Mouse (Mus musculus): Measurements from ENCODE around the gene Bloc1s5. TPM values are rescaled to one million over a fixed set of nuclear protein-coding genes. Genes with fewer than 3 reads are reported as not detected.

Bloc1s5 gene
- polyA plus RNA-seq, 1 experiment from 2014 or later, result 10.2 TPM

DNA sequence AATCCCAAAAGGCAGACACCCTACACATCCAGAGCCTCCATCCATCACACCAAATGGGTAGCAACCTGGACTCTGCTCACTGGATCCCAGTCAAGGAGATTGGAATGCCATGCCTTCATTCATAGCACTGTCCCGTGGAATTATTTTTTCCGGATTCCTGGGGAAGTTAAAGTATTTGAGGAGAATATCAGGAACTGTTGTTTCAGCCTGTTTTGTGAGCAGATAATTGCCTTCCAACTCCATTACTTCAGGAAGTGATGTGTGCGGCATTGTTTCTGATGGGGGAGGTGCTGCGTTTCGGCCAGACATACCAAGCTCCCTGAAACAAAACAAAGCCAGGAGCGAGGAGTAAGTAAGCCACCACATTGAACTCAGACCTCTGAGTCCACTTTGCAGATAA is 41.8 kb downstream of the Bloc1s5 start:
- Histone ChIP-seq H3K4me1 (ENCODE audit: control insufficient read depth, low read depth, low read length) (no peaks in the 10 kb centered on the region), H3K4me3 (ENCODE audit: low read depth, low read length) (no peak overlapping the region), H3K9me3 (replicated peaks; ENCODE audit: control insufficient read depth, low read length) (no peaks in the 10 kb centered on the region), H3K4me2 (ENCODE audit: low read depth, low read length) (no peak overlapping the region), H3K36me3 (ENCODE audit: control insufficient read depth, insufficient read depth) (no peaks in the 10 kb centered on the region), H3K27ac (ENCODE audit: low read length) (no peak overlapping the region), H3K27me3 (ENCODE audit: control insufficient read depth, insufficient read depth, low read depth, low read length) (no peaks in the 10 kb centered on the region), H3K9ac (ENCODE audit: low read depth, low read length) (no peak overlapping the region)
- WGBS (ENCODE audit: insufficient replicate concordance), result 12% methylated on average over 6 of the region's 6 CpGs
- no peak for ATAC-seq (ENCODE audit: low read depth)

DNA sequence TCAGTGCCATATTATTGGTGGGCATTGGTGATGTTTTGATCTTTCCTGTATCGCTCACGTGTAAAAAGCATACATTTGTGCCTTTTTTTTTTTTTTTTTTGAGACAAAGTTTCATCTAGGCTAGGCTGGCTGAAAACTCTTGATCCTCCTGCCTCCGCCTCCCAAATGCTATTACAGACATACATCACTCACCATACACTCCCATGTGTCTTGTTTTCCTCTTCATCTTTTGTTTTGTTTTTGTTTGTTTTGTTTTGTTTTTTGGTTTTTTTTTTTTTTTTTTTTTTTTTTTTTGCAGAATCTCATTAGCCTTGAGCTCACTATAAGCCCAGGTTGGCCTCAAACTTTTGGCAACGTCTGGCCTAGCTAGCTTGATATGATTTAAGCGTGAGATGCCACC is 47.6 kb downstream of the Bloc1s5 start:
- WGBS (ENCODE audit: insufficient replicate concordance), result 73% methylated on average over 5 of the region's 5 CpGs
- no peak overlapping the region for H3K4me2 ChIP-seq (ENCODE audit: low read depth, low read length)
- H3K9me3 ChIP-seq (replicated peaks; ENCODE audit: control insufficient read depth, low read length), result no peaks in the 10 kb centered on the region
- no peaks in the 10 kb centered on the region for H3K36me3 ChIP-seq (ENCODE audit: control insufficient read depth, insufficient read depth)
- no peak overlapping the region for H3K27ac ChIP-seq (ENCODE audit: low read length)
- no peaks in the 10 kb centered on the region for H3K4me1 ChIP-seq (ENCODE audit: control insufficient read depth, low read depth, low read length)
- no peak overlapping the region for H3K4me3 ChIP-seq (ENCODE audit: low read depth, low read length)
- no peak overlapping the region for H3K9ac ChIP-seq (ENCODE audit: low read depth, low read length)
- ATAC-seq (ENCODE audit: low read depth), result no peak
- no peaks in the 10 kb centered on the region for H3K27me3 ChIP-seq (ENCODE audit: control insufficient read depth, insufficient read depth, low read depth, low read length)

DNA sequence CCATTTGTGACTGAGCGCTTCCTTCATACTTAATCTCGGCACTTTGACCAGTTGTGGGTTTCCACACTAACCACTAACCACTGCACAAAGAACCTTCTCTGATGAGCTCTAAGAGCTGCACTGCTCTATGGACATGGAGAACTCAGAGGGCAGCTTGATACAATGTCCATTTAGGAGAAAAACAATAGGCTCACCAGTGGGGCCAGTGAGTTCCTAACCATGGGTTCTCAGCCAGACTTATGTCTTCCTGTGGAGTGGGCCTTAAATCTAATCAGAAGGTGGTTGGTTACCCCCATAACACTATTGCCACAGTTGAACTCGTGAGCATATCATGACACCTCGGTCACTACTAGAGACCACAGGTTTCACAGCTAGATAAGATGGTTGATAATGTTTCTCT is 48.5 kb downstream of the Bloc1s5 start:
- Histone ChIP-seq H3K9me3 (replicated peaks; ENCODE audit: control insufficient read depth, low read length) (no peaks in the 10 kb centered on the region), H3K4me2 (ENCODE audit: low read depth, low read length) (no peak overlapping the region), H3K27me3 (ENCODE audit: control insufficient read depth, insufficient read depth, low read depth, low read length) (no peaks in the 10 kb centered on the region), H3K27ac (ENCODE audit: low read length) (no peak overlapping the region), H3K9ac (ENCODE audit: low read depth, low read length) (no peak overlapping the region), H3K4me1 (ENCODE audit: control insufficient read depth, low read depth, low read length) (no peaks in the 10 kb centered on the region), H3K4me3 (ENCODE audit: low read depth, low read length) (no peak overlapping the region), H3K36me3 (ENCODE audit: control insufficient read depth, insufficient read depth) (no peaks in the 10 kb centered on the region)
- no peak for ATAC-seq (ENCODE audit: low read depth)
- 46% methylated on average over 4 of the region's 4 CpGs for WGBS (ENCODE audit: insufficient replicate concordance)

DNA sequence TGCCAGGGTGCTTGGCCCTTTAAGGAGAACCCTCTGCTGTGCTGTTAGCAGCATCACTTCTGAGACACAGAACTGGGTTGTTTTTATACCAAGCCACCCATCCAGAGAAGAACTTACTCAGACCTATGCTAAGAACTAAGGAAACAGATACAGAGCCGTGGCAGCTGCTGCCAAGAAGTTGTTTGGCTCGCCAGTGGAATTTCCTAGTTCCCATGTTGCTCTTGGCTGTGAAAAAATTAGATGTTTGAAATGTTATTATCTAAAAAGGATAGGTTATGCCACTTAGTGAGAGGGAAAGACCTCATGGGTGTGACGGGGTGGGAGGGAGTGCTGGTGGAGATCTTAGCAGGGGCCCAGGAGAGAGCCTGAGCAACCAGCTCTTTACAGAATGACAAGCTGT is 52.1 kb downstream of the Bloc1s5 start:
- 62% methylated on average over 3 of the region's 3 CpGs for WGBS (ENCODE audit: insufficient replicate concordance)
- Histone ChIP-seq H3K27ac (ENCODE audit: low read length) (no peak overlapping the region), H3K36me3 (ENCODE audit: control insufficient read depth, insufficient read depth) (no peaks in the 10 kb centered on the region), H3K4me2 (ENCODE audit: low read depth, low read length) (no peak overlapping the region), H3K27me3 (ENCODE audit: control insufficient read depth, insufficient read depth, low read depth, low read length) (peaks cover 7% of the 10 kb centered on the region), H3K4me1 (ENCODE audit: control insufficient read depth, low read depth, low read length) (peaks cover 6% of the 10 kb centered on the region), H3K9ac (ENCODE audit: low read depth, low read length) (no peak overlapping the region), H3K4me3 (ENCODE audit: low read depth, low read length) (no peak overlapping the region), H3K9me3 (replicated peaks; ENCODE audit: control insufficient read depth, low read length) (no peaks in the 10 kb centered on the region)
- ATAC-seq (ENCODE audit: low read depth), result no peak

DNA sequence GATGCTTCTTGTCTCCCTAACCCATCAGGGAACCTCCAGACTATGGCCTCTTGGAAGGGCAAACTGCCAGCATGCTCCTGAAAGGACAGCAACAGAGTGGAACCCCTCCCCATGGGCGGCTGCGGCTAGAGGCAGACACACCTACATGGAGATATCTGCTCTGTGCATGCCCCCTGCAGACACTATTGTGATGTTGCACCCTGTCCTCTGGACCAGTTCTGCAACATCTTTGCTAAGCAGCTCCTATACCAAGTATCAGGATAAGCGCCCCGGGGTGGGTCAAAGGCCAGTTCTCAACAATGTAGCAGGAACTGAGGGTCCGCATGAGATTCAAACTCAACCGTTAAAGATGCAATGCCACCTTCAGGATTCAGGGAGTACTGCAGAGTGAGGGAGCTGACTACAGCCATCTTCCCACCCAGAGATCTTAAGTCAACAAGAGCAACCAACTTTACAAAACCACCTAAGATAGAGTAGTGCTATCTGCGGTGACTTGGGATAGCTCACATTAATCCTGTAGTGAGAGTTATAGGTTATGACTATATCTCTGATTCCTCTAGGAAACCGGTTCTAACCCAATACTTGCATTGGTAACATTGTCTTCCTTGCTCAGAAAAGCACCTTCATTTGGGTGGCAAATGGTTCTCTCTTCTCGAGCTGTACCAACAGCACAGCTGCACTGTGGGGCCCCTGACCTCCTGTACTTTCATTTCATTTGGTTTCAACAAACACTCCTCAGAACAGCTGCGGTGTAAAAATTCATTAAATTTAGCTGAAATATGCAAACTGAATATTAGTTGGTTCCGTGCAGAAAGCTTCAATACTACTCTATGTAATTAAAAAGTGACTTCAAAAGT is 54.1 kb downstream of the Bloc1s5 start:
- no peak overlapping the region for H3K9ac ChIP-seq (ENCODE audit: low read depth, low read length)
- H3K27ac ChIP-seq (ENCODE audit: low read length), result no peak overlapping the region
- no peaks in the 10 kb centered on the region for H3K9me3 ChIP-seq (replicated peaks; ENCODE audit: control insufficient read depth, low read length)
- peak overlapping the region; percentile 59 for H3K4me2 ChIP-seq (ENCODE audit: low read depth, low read length)
- no peaks in the 10 kb centered on the region for H3K36me3 ChIP-seq (ENCODE audit: control insufficient read depth, insufficient read depth)
- peaks cover 6% of the 10 kb centered on the region for H3K4me1 ChIP-seq (ENCODE audit: control insufficient read depth, low read depth, low read length)
- peak overlapping the region; percentile 33 for H3K4me3 ChIP-seq (ENCODE audit: low read depth, low read length)
- peaks cover 7% of the 10 kb centered on the region for H3K27me3 ChIP-seq (ENCODE audit: control insufficient read depth, insufficient read depth, low read depth, low read length)
- peak; percentile 82 for ATAC-seq (ENCODE audit: low read depth)
- 29% methylated on average over 11 of the region's 11 CpGs for WGBS (ENCODE audit: insufficient replicate concordance)

DNA sequence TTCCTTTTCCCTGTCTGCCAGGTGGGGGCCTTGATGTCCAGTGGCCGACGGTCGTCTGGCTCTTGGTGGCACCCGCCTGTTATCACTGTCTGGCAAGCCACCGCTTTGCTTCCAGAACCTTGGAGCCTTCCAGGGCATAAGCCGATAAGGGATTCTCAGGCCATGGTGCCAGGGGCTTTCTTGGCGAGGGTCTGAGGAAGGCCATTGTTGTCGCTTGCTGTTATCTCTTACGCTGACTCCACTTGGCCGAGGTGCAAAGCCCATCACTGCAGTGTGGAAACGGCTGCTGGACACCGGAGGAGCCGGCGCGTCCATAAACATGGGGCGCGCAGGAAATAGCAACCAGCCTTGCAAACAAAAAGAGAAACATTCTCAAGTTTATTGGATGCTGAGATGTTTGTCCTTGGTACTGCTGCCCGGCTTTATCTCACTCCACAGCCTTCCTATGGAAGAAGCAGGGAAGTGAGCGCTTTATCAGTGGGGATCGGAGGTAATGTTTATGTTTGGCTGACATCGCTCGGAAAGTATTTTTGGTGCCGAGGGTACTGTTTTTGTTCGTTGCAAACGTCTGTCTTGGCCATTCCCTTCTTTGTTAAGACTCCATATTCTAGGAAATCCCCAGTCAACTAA is 54.8 kb downstream of the Bloc1s5 start:
- peaks cover 7% of the 10 kb centered on the region for H3K27me3 ChIP-seq (ENCODE audit: control insufficient read depth, insufficient read depth, low read depth, low read length)
- peak overlapping the region; percentile 33 for H3K4me3 ChIP-seq (ENCODE audit: low read depth, low read length)
- peak; percentile 39; the same call in 1 of the 2 replicates for ATAC-seq (ENCODE audit: low read depth)
- H3K36me3 ChIP-seq (ENCODE audit: control insufficient read depth, insufficient read depth), result no peaks in the 10 kb centered on the region
- 13% methylated on average over 25 of the region's 25 CpGs for WGBS (ENCODE audit: insufficient replicate concordance)
- peak overlapping the region; percentile 59 for H3K4me2 ChIP-seq (ENCODE audit: low read depth, low read length)
- peaks cover 6% of the 10 kb centered on the region for H3K4me1 ChIP-seq (ENCODE audit: control insufficient read depth, low read depth, low read length)
- no peak overlapping the region for H3K27ac ChIP-seq (ENCODE audit: low read length)
- H3K9me3 ChIP-seq (replicated peaks; ENCODE audit: control insufficient read depth, low read length), result no peaks in the 10 kb centered on the region
- H3K9ac ChIP-seq (ENCODE audit: low read depth, low read length), result no peak overlapping the region

DNA sequence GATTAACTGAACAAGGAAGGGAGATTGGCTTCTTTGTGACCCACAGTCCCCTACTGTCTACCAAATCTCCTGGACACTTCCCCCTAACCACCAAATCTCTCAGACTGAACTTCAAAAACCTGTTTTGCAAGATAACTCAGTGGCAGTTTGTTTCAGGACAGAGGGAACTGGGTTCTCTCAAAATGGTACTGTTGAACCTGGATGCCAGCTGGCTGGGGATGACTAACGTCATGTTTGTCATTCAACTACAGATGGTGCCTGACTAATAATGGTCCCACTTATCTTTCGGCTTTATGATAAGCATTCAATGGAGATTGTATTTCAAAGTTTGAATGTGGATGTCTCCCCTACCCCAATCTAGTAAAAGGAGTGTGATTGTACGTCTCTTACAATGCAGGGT is 60.2 kb downstream of the Bloc1s5 start:
- Histone ChIP-seq H3K9ac (ENCODE audit: low read depth, low read length) (no peak overlapping the region), H3K27me3 (ENCODE audit: control insufficient read depth, insufficient read depth, low read depth, low read length) (peaks cover 3% of the 10 kb centered on the region; the same call in 1 of the 2 replicates), H3K4me2 (ENCODE audit: low read depth, low read length) (no peak overlapping the region), H3K4me3 (ENCODE audit: low read depth, low read length) (no peak overlapping the region), H3K27ac (ENCODE audit: low read length) (no peak overlapping the region), H3K36me3 (ENCODE audit: control insufficient read depth, insufficient read depth) (no peaks in the 10 kb centered on the region), H3K4me1 (ENCODE audit: control insufficient read depth, low read depth, low read length) (no peaks in the 10 kb centered on the region), H3K9me3 (replicated peaks; ENCODE audit: control insufficient read depth, low read length) (no peaks in the 10 kb centered on the region)
- 37% methylated on average over 3 of the region's 3 CpGs for WGBS (ENCODE audit: insufficient replicate concordance)
- ATAC-seq (ENCODE audit: low read depth), result no peak

DNA sequence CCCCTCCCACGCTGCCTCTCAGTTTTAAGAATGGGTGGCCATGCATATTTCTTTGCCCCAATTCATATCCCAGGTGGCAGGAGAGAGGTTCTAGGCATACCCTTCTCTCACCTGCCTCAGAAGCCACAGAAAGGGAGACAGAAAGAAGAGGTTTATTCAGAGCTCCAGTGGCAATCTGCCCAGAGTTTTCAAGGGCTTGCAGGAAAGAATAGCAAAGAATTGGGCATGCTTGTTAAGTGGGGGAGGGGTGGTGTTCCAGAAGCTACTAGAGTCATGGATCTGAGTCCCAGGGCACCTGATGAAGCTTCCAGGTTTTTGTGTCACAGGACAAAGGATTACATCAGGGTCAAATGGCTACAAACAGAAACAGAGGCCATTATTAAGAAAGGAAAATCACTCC is 61.6 kb downstream of the Bloc1s5 start:
- H3K4me2 ChIP-seq (ENCODE audit: low read depth, low read length), result no peak overlapping the region
- H3K4me1 ChIP-seq (ENCODE audit: control insufficient read depth, low read depth, low read length), result no peaks in the 10 kb centered on the region
- no peak overlapping the region for H3K9ac ChIP-seq (ENCODE audit: low read depth, low read length)
- WGBS (ENCODE audit: insufficient replicate concordance), result 77% methylated on average over 1 of the region's 1 CpGs
- no peak overlapping the region for H3K27ac ChIP-seq (ENCODE audit: low read length)
- H3K36me3 ChIP-seq (ENCODE audit: control insufficient read depth, insufficient read depth), result no peaks in the 10 kb centered on the region
- H3K27me3 ChIP-seq (ENCODE audit: control insufficient read depth, insufficient read depth, low read depth, low read length), result no peaks in the 10 kb centered on the region
- no peaks in the 10 kb centered on the region for H3K9me3 ChIP-seq (replicated peaks; ENCODE audit: control insufficient read depth, low read length)
- no peak overlapping the region for H3K4me3 ChIP-seq (ENCODE audit: low read depth, low read length)
- ATAC-seq (ENCODE audit: low read depth), result no peak

DNA sequence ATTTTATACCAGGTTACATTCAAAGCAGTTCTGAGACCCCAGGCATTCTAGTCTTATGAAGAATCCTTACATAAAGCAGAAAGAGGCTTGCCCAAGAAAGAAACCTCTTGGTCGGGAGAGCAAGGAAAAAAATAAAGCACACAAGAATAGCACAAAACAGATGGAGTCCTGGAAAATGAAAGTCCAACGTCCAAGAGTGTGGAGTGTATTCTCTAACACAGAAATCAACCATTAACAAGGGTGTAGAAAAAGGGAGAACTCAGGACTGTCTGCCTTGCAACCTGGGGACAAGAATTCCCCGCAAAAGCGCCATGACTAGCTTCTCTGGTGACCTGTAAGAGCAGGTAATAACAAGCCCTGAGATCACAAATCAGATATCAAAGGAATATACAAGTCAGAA is 69.7 kb downstream of the Bloc1s5 start:
- H3K4me2 ChIP-seq (ENCODE audit: low read depth, low read length), result no peak overlapping the region
- no peak overlapping the region for H3K9ac ChIP-seq (ENCODE audit: low read depth, low read length)
- no peaks in the 10 kb centered on the region for H3K4me1 ChIP-seq (ENCODE audit: control insufficient read depth, low read depth, low read length)
- no peak overlapping the region for H3K4me3 ChIP-seq (ENCODE audit: low read depth, low read length)
- no peak for ATAC-seq (ENCODE audit: low read depth)
- no peak overlapping the region for H3K27ac ChIP-seq (ENCODE audit: low read length)
- no peaks in the 10 kb centered on the region for H3K27me3 ChIP-seq (ENCODE audit: control insufficient read depth, insufficient read depth, low read depth, low read length)
- no peaks in the 10 kb centered on the region for H3K36me3 ChIP-seq (ENCODE audit: control insufficient read depth, insufficient read depth)
- 55% methylated on average over 4 of the region's 4 CpGs for WGBS (ENCODE audit: insufficient replicate concordance)
- no peaks in the 10 kb centered on the region for H3K9me3 ChIP-seq (replicated peaks; ENCODE audit: control insufficient read depth, low read length)

Data from liver, embryonic 16.5 days (tissue).